Mouse (Mus musculus) layer of hippocampus, postnatal 14 days (tissue): ENCODE results near the gene Gm20481. TPM values are rescaled to one million over a fixed set of nuclear protein-coding genes. Genes with fewer than 3 reads are reported as not detected.
"Not testable (repeated sequence)": the region's sequence is repeated elsewhere in the genome, so short reads cannot be mapped to it uniquely, and the experiment has no call there.

Source experiments
- DNase-seq, 2 experiments: peaks; one replicate each; pipeline ENCODE4 v3.0.0; 2021 to 2022; ENCODE audit warnings: low spot score in 2 of 2, mixed read lengths in 1 of 2
- total RNA-seq, 2 experiments: library from RNA; stranded (reverse); gene quantifications; 2 replicates each; pipeline ENCODE4 v1.2.3; 2021

Gene Gm20481
- total RNA-seq, 2 experiments from 2014 or later, result not detected

- DNase-seq, result no peak
Observed at GRCm38 (mm10) chr17:34951636-34952377, 17.9 kb upstream of the Gm20481 start.

GRCm38 (mm10) chr17:34952378-34953040 is 17.2 kb upstream of the Gm20481 start:
- peak; percentile 82 to 84 for DNase-seq

GRCm38 (mm10) chr17:34953258-34953657 is 16.5 kb upstream of the Gm20481 start:
- no peak for DNase-seq

DNA sequence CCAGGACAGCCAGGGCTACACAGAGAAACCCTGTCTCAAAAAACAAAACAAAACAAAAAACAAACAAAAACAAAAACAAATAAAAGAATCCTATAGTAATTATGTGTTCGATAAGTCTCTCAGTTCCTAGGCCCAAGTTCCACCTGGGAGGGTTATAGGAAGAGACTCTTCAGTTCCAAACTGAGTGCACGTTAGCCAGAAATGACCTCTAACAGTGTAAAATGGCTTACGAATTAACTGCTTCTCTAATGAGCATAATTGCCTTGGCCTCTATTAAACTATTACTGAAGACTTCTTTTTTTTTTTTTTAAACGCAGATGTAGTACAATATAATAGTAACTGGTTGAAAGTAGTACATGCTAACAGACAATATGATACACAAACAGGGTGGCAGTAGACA is 15.8 kb upstream of the Gm20481 start:
- DNase-seq, result no peak

DNA sequence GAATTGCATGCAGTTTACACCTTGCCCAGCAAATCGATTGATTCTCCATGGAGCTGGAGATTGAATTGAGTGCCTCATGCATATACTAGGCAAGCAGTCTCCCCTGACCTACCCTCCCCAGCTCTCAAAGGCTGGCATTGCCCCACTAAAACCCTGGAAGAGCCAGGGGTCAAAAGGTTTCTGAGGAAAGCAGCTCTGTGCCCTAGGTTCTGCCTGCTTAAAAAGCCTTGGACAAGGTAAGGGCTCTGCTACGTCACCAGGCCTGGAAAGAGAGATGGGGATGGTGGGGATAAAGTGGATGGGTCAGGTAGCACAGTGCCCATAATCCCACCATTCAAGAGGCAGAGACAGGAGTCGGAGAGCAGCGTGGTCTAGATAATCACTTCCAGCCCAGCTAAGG is 14.9 kb upstream of the Gm20481 start:
- DNase-seq, result no peak

DNA sequence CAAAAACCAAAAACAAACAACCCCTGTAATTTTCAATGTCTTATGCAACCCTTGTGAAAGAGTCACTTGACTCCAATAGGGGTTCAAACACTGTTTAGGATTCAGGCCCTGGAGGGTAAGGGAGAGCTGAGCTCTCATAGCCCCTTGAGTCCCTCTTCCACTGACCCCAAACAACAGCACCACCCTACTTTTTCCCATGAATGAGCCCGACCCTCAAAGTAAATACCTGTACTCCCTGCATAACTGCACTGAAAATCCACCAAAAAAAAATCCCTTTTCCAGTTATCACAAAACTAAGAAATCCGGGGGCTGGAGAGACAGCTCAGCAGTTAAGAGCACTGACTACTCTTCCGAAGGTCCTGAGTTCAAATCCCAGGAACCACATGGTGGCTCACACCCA is 13.8 kb upstream of the Gm20481 start:
- DNase-seq, result no peak

GRCm38 (mm10) chr17:34956340-34956739 is 13.4 kb upstream of the Gm20481 start:
- DNase-seq, result no peak

- DNase-seq, result not testable (repeated sequence)
Observed at GRCm38 (mm10) chr17:34957291-34957690, 12.4 kb upstream of the Gm20481 start.

GRCm38 (mm10) chr17:34957966-34958365 is 11.7 kb upstream of the Gm20481 start:
- not testable (repeated sequence) for DNase-seq

DNA sequence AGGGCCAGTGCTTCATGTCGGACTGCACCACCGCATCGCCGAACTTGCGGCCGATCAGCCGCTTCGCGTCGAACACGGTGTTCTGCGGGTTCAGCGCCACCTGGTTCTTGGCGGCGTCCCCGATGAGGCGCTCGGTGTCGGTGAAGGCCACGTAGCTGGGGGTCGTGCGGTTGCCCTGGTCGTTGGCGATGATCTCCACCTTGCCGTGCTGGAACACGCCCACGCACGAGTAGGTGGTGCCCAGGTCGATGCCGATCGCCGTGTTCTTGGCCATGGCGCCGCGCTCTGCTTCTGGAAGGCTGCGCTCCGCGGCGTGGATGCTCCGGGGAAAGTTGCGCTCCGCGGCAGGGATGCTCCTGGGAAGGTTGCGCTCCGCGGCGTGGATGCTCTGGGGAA is 11.0 kb upstream of the Gm20481 start:
- not testable (repeated sequence) for DNase-seq

GRCm38 (mm10) chr17:34959130-34959778 is 10.5 kb upstream of the Gm20481 start, which contains the start of gene Hspa1b:
TSS of gene Hspa1b (minus strand) at chr17:34959238.
- DNase-seq, result peak; percentile 73 to 75

DNA sequence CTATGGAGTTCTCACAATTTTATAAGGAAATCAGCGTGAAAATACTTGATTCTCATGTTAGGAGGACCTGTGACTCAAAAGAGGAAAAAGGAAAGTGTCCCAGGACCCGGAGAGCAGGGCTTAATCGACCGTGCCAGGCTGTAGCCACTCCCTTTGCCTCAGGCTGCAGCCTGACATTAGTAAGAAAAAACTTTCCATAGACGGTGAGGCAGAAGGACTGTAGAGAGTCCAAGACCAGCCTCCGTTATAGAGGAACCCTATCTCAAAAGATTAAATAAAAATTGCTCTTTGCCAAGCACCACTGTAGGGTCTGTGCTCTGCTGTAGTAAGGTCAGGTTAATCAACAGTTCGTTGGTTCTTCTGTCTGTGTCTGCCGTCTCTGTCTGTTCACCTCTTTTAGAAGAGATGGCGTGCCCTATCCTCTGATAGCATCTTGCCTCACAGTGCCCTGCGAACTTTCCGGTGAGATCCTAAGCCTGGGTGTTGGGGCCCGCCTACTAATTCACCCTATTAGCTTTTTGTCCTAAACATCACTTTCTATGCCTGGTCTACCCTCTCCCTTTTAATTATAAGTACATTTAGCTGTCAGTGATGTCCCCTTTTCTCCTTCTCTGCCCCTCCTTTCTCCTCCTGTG is 9.7 kb upstream of the Gm20481 start:
- DNase-seq, result no peak

DNA sequence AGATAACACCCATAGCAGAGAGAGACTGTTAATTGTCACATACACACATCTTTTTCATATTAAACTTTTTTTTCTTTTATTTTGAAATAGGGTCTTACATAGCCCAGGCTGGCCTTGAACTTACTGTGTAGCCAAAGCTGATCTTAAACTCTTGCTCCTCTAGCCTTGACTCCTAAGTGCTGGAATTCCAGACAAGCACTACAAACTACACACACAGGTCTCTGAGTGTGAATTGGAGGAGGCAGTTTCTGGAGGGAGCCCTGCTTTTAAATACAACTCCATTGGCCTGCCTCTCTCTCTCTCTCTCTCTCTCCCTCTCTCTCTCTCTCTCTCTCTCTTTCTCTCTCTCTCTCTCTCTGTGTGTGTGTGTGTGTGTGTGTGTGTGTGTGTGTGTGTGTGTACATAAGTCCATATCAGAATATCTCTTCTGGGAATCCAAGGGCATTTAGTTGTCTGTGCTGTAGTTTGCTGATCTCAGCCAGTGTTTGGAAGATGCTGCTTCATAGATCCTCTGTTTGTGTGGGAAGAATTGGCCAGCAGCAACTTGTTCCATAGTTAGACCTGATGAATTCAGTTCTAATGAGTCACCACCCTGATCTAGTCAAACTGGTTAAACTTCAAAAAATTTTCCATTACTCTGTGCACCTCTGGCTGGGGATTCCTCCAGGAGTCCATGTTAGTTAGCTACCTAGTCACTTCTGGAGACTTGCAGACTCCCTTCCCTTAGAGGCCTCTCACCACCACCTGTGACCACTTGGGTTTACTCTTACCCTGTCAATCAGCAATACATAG is 8.8 kb upstream of the Gm20481 start:
- no peak for DNase-seq

- no peak for DNase-seq
Observed at GRCm38 (mm10) chr17:34962125-34962524, 7.6 kb upstream of the Gm20481 start.

DNA sequence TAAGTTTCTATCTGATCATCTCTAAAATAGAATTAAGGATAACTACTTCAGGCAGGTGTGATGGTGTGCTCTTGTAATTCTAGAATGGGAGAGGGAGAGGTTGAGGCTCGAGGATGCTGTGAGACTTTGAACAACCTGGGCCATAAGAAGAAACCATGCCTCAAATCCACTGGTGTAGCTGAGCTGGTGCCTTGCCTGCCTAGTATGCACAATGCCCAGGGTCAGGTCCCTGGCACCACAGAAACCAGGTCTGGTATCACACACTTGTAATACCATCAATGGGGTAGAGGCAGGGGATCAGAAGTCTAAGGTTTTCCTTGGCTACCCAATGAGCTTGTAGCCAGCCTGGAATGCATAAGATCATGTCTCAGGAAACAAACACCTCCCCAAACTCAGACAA is 6.9 kb upstream of the Gm20481 start:
- no peak for DNase-seq

DNA sequence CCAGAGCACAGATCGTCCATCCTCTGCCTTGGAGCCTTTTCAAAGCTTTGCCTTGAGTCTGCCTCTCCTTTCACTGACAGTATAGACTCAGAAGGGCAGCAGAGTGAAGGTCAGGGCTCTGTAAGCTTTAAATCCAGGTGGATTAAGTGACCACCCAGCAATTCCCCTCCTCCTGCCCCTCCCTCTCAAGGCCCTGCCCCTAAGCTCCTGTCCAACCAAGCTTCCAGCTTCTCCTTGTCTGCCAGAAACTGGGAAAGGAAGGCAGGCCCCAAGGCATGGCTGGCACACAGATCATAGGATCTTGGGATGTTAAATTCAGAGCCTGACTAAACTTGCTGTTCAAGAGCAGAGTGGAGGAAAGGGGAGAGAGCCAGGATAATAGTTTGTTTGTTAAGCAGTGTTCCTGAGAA is 5.1 kb upstream of the Gm20481 start:
- DNase-seq, result no peak

DNA sequence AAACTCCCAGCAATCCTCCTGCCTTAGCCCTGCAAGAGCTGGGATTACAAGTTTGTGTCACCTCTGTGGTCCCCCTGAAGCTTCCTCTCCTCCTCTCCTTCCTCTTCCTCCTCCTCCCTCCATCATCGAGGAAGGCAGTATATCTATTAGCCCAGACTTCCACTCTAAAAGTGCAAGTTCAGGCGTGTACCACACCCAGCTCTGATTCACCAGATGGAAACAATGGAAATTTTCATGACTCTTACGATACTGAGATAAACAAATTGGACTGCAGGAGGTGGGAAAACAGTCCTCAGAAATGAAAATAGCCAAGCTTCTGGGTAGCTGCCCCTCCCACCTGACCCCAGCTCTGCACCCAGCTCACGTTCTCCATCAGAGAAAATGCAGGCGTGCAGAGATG is 4.1 kb upstream of the Gm20481 start:
- no peak for DNase-seq

GRCm38 (mm10) chr17:34970850-34971249 is 1.1 kb downstream of the Gm20481 start:
- not testable (repeated sequence) for DNase-seq

DNA sequence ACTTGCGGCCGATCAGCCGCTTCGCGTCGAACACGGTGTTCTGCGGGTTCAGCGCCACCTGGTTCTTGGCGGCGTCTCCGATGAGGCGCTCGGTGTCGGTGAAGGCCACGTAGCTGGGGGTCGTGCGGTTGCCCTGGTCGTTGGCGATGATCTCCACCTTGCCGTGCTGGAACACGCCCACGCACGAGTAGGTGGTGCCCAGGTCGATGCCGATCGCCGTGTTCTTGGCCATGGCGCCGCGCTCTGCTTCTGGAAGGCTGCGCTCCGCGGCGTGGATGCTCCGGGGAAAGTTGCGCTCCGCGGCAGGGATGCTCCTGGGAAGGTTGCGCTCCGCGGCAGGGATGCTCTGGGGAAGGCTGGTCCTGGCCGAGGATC is 2.0 kb downstream of the Gm20481 start:
- not testable (repeated sequence) for DNase-seq

GRCm38 (mm10) chr17:34972069-34972749 is 2.5 kb downstream of the Gm20481 start, which contains the start of the genes Hspa1a and Hspa1l:
TSS of gene Hspa1a (minus strand) at chr17:34972156.
TSS of gene Hspa1l (plus strand) at chr17:34972703.
- DNase-seq, result peak; percentile 68 to 77
